21 mouse cellular contexts compared by ENCODE assay signal in genomic region chr8:11150268-11150667, GRCm38 (mm10).
"Had no signal": no experiment of that assay in that cellular context is flagged by ENCODE, and none has a peak within 500 bp of the region (broad histone marks: within the 10 kb centered on the region; RNA-seq: fewer than 3 reads in every experiment).

No protein-coding gene starts in this region.

- H3K4me1 ChIP-seq: limb, embryonic 12.5 days; limb, embryonic 15.5 days; lung, embryonic 15.5 days; midbrain, embryonic 10.5 days; midbrain, embryonic 13.5 days; neural tube, embryonic 13.5 days had no signal

- H3K27ac ChIP-seq: left cerebral cortex, adult 2 months; limb, embryonic 12.5 days; limb, embryonic 15.5 days; liver, embryonic 14.5 days; lung, embryonic 15.5 days; midbrain, embryonic 10.5 days; midbrain, embryonic 13.5 days; neural tube, embryonic 13.5 days had no signal

- H3K27me3 ChIP-seq: limb, embryonic 15.5 days; lung, embryonic 15.5 days; midbrain, embryonic 13.5 days; neural tube, embryonic 13.5 days had no signal

- ATAC-seq: midbrain, embryonic 13.5 days; midbrain, embryonic 16.5 days had no signal

- DNase-seq: kidney, postnatal 10 days; kidney, postnatal 36 days; layer of hippocampus, postnatal 36 days; left cerebral cortex, postnatal 4 days; lung, adult 18-20 months; lung, postnatal 10 days; lung, postnatal 36 days; retina, postnatal 1 day; thymus, adult 18-20 months; thymus, postnatal 36 days had no signal

- H3K4me3 ChIP-seq: left cerebral cortex, adult 2 months; limb, embryonic 12.5 days; limb, embryonic 15.5 days; lung, embryonic 15.5 days; megakaryocyte, embryonic 14.5 days; midbrain, embryonic 10.5 days; midbrain, embryonic 13.5 days; myocyte; neural tube, embryonic 13.5 days had no signal
